Mouse (Mus musculus) left cerebral cortex, postnatal 25 days (tissue): Measurements from ENCODE around the gene Slc24a1. TPM values are rescaled to one million over a fixed set of nuclear protein-coding genes. Genes with fewer than 3 reads are reported as not detected.
"Not testable (repeated sequence)": the region's sequence is repeated elsewhere in the genome, so short reads cannot be mapped to it uniquely, and the experiment has no call there.

Experiments used
- DNase-seq, 2 experiments: peaks; one replicate each; pipeline ENCODE4 v3.0.0; 2022; ENCODE audit warnings: low spot score in 2 of 2, mixed read lengths in 1 of 2
- intact Hi-C: fragments of 180-260 bp; cut with DNase I; formaldehyde crosslinking; loops from one replicate; pipeline ENCODE4 v1.15.1; 2025
- total RNA-seq, 2 experiments: library from RNA; stranded (reverse); gene quantifications; 2 replicates each; pipeline ENCODE4 v1.2.3; 2021

Slc24a1 gene
- total RNA-seq = under 1 TPM; 0.14 to 0.18 TPM

- no peak for DNase-seq
- intact Hi-C loops = no loop called here
These were observed at the start of gene Slc24a1 for GRCm38 (mm10) chr9:64951161-64951657. TSS of gene Slc24a1 (minus strand) at chr9:64951607.

- intact Hi-C loops = not testable (repeated sequence)
These were observed 44.1 kb upstream of the Slc24a1 start for GRCm38 (mm10) chr9:64995464-64995863.

GRCm38 (mm10) chr9:64990291-64990690 is 38.9 kb upstream of the Slc24a1 start:
- intact Hi-C loops = no loop called here

More at GRCm38 (mm10) chr9:64995464-64995863, 44.1 kb upstream of the Slc24a1 start:
- not testable (repeated sequence) for DNase-seq

GRCm38 (mm10) chr9:64988443-64988842 is 37.0 kb upstream of the Slc24a1 start:
- DNase-seq = no peak
- intact Hi-C loops = no loop called here

More at GRCm38 (mm10) chr9:64990291-64990690, 38.9 kb upstream of the Slc24a1 start:
- peak in 1 of 2 experiments; percentile 49 for DNase-seq

GRCm38 (mm10) chr9:64987651-64988050 is 36.2 kb upstream of the Slc24a1 start:
- intact Hi-C loops = no loop called here
- DNase-seq = no peak

GRCm38 (mm10) chr9:64985807-64986206 is 34.4 kb upstream of the Slc24a1 start:
- intact Hi-C loops = no loop called here
- DNase-seq = peak; percentile 17 to 26

GRCm38 (mm10) chr9:64985037-64985794 is 33.8 kb upstream of the Slc24a1 start:
- intact Hi-C loops = no loop called here
- peak in 1 of 2 experiments; percentile 31 for DNase-seq

- no peak for DNase-seq
- intact Hi-C loops = no loop called here
These were observed 30.5 kb upstream of the Slc24a1 start for GRCm38 (mm10) chr9:64981904-64982303.

GRCm38 (mm10) chr9:64980548-64980947 is 29.1 kb upstream of the Slc24a1 start:
- DNase-seq = no peak
- intact Hi-C loops = no loop called here

GRCm38 (mm10) chr9:64960978-64961320 is 9.5 kb upstream of the Slc24a1 start:
- no peak for DNase-seq
- intact Hi-C loops = loop anchor here (2.0 to 5.0 kb wide), 4 partner anchors 58 to 679 kb away; partner anchors contain the start of genes Dis3l and Tipin

- intact Hi-C loops = loop anchor here (2.0 to 5.0 kb wide), 4 partner anchors 58 to 678 kb away; partner anchors contain the start of genes Dis3l and Tipin
These were observed 8.9 kb upstream of the Slc24a1 start, which contains the start of gene Ints14 for GRCm38 (mm10) chr9:64960117-64960977. TSS of gene Ints14 (plus strand) at chr9:64960905.

GRCm38 (mm10) chr9:64957276-64957675 is 5.9 kb upstream of the Slc24a1 start:
- intact Hi-C loops = no loop called here

More at GRCm38 (mm10) chr9:64960117-64960977, 8.9 kb upstream of the Slc24a1 start, which contains the start of gene Ints14:
- peak; percentile 94 to 97 for DNase-seq

GRCm38 (mm10) chr9:64956337-64956736 is 4.9 kb upstream of the Slc24a1 start:
- intact Hi-C loops = no loop called here
- DNase-seq = peak in 1 of 2 experiments; percentile 28

More at GRCm38 (mm10) chr9:64957276-64957675, 5.9 kb upstream of the Slc24a1 start:
- no peak for DNase-seq

GRCm38 (mm10) chr9:64953190-64953589 is 1.8 kb upstream of the Slc24a1 start:
- no peak for DNase-seq
- intact Hi-C loops = no loop called here

GRCm38 (mm10) chr9:64952055-64952454 is 648 bp upstream of the Slc24a1 start:
- DNase-seq = no peak
- intact Hi-C loops = no loop called here

GRCm38 (mm10) chr9:64947483-64948095 is 3.8 kb downstream of the Slc24a1 start:
- intact Hi-C loops = no loop called here
- DNase-seq = no peak

- intact Hi-C loops = no loop called here
- DNase-seq = no peak
These were observed 7.4 kb downstream of the Slc24a1 start for GRCm38 (mm10) chr9:64943997-64944396.

GRCm38 (mm10) chr9:64941650-64942049 is 9.8 kb downstream of the Slc24a1 start:
- intact Hi-C loops = no loop called here
- DNase-seq = no peak

- intact Hi-C loops = no loop called here
- no peak for DNase-seq
These were observed 10.6 kb downstream of the Slc24a1 start for GRCm38 (mm10) chr9:64940731-64941346.
